Mouse (Mus musculus) naive thymus-derived CD4-positive, alpha-beta T cell, adult 2 months (primary cell): ENCODE data around the gene Ttc30a2.
"Not testable (repeated sequence)": the region's sequence is repeated elsewhere in the genome, so short reads cannot be mapped to it uniquely, and the experiment has no call there.

Experiments
- DNase-seq: peaks from one replicate; pipeline ENCODE4 v3.0.0-alpha.2; 2011; ENCODE audit warnings: low read depth

Ttc30a2 gene

DNA sequence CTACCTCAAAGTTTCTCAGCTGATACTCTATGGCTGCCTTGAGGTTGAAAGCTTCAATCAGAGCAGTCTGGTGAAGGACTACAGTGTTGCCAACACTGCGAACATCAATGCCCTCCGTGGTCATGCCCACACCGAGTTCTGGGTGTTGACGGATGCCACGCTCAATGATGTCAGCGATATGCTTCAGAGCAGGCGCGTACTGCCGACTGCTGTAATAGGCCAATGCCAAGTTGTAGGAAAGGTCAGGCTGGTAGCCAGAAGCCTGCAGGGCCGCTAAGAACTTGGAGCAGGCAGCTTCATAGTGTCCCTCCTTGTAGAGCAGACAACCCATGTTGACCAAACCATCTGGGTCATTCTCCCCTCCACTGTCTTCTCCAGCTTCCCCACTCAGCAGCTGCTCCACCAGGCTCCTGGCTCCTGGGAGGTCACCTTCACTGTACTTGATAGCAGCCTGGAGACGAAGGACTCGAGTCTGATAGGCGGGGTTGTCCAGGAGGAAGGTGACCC lies 3.0 kb upstream of the Ttc30a2 start:
- DNase-seq, result not testable (repeated sequence)

DNA sequence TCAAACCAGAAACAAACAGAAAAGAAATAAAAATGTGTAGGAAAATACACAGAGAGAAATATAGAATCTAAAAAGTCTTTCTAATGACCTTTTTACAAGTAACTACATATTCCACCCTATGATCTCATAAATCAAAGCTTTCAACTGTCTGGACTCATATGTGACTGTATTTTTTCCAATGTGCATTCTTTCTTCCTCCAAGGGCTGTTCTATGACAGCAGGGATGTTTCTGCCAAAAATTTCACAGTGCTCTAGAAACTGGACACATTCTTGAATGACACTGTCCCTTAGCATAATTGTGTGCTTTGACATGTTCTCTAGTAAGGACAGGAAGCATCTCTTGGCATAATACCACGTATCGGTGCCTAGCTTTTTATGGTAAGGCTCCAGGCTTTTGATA lies 1.9 kb downstream of the Ttc30a2 start:
- DNase-seq, result not testable (repeated sequence)

DNA sequence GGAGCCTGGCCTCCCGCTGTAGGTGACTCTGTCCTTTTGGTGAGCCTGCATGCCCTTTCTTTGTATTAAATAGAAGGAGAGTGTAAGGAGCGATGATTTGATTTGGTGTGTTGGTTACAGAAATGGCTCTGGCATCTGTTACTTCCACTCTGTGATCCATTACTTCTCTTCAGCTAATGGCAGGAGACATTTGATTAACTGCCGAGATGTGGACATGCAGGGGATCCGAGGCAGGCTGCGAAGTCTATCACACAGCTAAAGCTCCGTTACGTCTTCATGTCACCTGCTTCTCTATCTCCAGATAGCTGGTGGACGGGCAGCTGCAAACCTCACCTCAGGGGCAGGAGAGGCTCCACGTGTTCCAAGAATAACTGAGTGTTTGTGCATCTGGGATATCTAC lies 3.8 kb downstream of the Ttc30a2 start:
- DNase-seq, result no peak

- peak; percentile 81 for DNase-seq
Observed at GRCm38 (mm10) chr2:75964972-75965371, 13.0 kb downstream of the Ttc30a2 start.

- DNase-seq, result peak; percentile 39
Observed at GRCm38 (mm10) chr2:75964512-75964911, 13.5 kb downstream of the Ttc30a2 start.

- DNase-seq, result no peak
Observed at GRCm38 (mm10) chr2:75964051-75964450, 13.9 kb downstream of the Ttc30a2 start.

DNA sequence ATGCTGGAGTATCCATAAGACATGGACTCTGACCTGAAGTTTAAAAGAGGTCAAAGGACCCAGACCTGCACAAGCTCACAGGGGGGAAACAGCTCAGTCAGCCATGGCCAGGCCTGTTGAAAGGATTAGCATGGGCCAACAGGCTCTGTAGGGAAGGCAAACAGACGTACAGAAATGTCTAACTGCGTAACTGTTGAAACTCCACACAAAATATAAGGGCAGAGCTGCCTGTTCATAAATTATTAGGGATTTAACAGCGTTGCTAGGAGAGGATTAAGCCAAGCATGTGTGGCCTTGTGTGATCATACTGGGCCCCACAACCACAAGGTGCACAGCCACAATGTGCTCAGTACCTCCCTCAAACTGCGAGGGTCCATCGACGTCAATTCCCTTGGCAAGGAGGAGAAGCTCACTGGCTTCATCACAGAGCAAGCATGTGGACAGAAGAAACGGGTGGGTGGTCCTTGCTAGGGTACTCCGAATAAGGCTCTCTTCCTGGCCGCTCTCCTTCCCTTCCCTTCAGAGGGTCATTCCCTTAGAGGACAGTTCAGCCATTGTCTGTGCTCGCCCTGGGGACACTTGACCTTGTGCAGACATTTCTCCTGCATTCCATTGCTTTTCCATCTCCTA lies 14.6 kb downstream of the Ttc30a2 start:
- DNase-seq, result no peak

DNA sequence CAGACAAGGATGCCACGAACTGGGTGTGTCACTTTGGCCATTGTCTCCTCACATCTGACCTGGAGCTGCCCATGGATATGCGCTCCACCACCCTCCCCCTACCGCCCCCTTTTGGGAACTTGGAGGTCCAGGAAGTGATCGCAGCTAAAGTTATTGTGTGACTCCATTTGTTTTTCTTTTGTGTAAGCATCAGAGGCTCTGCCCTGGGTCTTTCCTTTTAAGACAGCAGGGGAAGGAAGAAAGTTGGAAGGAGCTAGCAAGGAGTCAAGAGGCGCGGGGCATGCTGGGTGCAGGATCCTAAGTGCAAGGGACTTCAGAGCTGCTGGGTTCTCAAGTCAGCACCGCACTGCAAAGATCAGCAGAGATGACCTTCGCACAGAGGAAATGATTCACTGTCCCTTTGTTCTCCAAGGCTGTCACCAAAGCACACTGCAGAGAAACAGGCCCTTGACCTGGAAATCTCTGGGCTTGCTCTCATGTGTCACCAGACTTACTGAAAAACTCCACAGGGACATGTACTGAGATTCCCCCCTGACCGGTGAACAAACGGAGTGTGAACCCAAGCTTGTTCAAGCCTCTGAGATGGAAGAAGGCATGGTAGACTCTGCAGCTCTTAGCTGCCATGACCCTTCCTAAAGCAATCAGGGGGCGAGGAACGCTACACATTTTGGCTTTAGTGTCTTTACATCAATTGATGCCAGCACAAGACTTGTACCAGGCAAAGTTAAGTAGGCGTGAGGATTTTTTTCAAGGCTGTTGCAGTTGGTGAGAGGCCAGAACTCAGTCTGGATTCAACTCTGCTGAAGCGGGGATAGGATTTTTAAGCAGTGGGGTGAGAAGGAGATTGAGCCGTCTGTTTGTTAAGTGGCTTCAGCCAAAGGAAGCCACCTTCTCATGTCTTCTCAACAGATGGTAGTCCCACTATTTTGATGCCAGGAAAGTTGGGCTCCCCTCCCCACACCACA lies 17.3 kb downstream of the Ttc30a2 start:
- no peak for DNase-seq

DNA sequence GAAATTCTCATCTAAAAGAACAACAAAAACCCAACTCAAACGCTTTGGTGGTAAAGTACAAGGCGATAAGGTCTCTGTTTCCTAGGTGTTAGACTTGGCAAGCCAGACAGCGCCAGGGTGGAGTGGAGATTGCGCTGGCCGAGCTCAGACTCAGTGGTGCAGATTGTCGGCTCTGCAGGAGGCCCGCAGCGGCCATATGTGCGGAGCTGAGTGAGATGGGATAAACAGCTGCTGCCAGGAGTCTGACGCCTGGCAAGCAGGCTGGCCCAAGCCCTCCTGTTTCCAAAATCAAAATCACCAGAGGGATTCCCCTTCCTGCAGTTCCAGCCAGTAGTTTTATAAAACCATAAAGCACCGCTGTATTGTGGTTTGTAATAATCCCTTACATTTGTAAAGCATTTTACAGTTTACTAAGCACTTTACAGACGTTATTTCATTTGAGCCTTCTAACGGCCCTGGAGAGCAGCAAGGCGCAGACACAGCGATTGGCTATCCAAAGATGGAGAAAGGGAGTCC lies 18.1 kb downstream of the Ttc30a2 start:
- DNase-seq, result no peak

GRCm38 (mm10) chr2:75959183-75959849 lies 18.7 kb downstream of the Ttc30a2 start:
- no peak for DNase-seq

DNA sequence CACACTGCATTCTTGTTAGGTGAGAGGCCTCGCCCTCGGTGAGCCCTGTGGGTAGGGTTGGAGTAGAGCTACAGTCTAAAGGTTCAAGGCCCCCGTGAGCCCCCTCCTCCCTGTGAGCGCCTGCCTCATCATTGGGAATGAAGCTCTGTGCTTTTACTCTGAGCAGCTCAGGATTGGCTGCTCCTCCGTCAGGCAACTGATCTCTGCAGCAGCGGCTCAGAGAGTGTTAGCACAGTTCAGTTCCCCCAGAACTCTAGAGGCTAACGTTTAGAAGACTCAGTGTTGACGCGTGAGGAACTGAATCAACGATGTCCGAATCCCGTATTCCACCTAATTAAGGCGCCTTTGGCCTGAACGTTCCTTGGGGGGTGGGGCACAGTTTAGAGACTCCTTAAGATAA lies 22.3 kb downstream of the Ttc30a2 start:
- DNase-seq, result no peak

DNA sequence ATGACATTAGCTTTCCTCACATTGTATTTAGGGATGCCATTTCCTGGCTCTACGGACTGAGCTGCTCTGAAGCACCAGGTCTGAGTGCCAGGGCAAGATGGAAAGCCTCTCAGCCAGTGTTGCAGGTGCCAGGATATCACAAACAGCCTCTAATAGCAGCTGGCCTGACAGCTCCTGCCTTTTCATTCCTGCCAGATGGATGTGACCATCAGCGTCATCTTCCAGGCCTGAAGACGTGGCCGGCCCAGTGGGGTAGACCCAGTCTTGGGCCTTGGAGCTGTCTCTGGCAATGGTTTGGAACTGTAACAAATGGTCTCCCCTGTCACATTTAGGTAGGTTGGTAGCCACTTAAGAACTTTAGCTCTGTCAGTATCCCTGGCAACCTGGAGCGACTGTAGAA lies 24.6 kb downstream of the Ttc30a2 start:
- DNase-seq, result no peak

- DNase-seq, result no peak
Observed at GRCm38 (mm10) chr2:75950685-75951084, 27.3 kb downstream of the Ttc30a2 start.

DNA sequence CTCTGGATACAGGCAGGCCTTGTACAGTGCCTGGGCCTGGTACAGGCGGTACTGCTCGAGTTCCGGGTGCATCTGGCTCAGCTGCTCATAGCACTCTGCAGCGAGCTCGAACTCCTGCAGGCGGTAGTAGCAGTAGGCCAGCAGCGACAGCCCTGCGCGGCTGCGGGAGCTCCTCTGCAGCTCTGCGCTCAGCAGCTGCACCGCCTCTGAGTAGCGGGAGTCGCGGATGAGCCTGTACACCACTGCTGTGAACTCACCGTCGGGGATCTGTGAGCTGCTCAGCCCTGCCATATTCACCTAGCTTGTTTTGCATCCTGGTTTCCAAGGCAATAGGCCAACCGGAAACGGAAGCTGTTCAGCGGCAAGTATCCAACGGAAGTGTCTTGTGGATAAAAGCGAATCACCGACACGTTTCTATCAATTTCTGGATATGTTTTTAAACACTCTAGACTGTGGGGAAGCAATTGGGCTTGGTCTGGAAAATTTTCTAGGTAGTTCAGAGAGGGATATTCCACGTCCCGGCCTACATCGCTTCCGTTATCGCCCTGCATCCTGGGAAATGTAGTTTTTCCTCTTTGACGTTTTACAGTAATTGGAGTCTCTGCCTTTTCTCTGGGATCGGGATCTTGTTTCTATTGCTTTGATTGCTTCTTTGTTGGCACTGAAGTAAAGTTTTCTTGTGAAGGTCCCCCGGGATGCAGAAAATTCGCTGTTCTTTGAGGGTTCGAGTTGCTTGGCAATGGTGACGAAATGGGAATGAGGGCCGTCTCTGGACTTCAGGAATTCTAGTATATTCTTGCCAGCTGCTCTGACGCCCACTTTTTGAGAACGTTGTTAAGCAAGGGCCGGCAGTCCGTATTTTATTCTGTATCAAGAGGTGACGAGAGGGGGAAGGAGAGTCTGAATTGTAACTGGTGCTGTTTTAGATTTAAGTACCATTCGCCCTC lies 39.6 kb downstream of the Ttc30a2 start, which contains the start of gene Ttc30b:
TSS of gene Ttc30b (minus strand) at position 469 of the 947 bp plus-strand sequence.
- DNase-seq, result peak; percentile 89

DNA sequence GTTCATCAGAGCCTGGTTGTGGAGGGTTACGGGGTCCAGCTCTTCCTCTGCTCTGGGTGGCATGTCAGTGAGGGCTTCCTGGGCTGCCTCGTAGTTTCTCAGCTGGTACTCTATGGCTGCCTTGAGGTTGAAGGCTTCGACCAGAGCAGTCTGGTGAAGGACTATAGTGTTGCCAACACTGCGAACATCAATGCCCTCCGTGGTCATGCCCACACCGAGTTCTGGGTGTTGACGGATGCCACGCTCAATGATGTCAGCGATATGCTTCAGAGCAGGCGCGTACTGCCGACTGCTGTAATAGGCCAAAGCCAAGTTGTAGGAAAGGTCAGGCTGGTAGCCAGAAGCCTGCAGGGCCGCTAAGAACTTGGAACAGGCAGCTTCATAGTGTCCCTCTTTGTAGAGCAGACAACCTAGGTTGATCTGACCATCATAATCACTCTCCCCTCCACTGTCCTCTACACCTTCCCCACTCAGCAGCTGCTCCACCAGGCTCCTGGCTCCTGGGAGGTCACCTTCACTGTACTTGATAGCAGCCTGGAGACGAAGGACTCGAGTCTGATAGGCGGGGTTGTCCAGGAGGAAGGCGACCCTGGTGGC lies 40.4 kb downstream of the Ttc30a2 start:
- DNase-seq, result peak; percentile 12

- not testable (repeated sequence) for DNase-seq
Observed at GRCm38 (mm10) chr2:75936685-75937084, 41.3 kb downstream of the Ttc30a2 start.

- no peak for DNase-seq
Observed at GRCm38 (mm10) chr2:75933541-75933940, 44.4 kb downstream of the Ttc30a2 start.

DNA sequence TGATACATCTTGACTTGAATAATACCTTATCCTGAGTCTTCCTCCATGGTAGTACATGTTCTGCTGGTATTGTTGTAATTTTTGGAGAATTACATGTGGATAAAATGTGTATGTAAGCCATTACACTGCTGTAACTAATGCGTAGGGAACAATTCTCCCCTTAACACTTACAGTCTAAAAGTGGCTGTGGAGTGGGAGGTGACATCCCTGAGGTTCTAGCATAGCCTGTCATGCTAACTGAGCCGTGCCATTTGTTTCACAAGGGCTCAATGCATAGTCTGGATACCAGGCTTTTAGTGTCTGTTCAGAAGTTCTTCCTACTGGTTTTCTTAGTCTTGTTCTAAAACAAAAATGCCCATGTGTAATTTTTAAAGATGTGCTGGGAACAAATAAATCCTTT lies 47.0 kb downstream of the Ttc30a2 start:
- no peak for DNase-seq

- no peak for DNase-seq
Observed at GRCm38 (mm10) chr2:75929786-75930444, 48.1 kb downstream of the Ttc30a2 start.

DNA sequence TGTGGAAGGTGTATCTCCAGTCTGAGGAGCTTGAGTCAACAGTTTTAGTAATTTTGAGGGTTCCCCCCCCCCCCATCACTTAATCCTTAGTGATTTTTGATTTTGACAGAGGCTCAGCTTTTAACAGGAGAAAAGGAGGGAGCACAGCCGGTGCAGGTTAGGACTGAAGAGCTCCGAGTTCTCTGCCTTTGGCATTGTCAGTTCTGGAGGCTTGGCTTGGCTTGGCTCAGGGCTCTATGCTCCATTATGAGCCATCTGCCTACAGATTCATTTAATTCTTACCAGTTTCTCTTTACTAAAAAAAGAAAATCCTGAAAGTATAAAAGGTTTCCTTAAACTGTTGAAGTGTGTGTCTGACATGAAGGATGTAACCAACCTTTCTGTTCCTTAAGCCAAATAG lies 48.8 kb downstream of the Ttc30a2 start:
- DNase-seq, result no peak
